Mouse (Mus musculus) hindbrain, postnatal 0 days (tissue): ENCODE measurements at regions not wholly inside any gene's neighbourhood (a gene's known extent, or its start where the extent isn't known, plus 50 kb on each side); places are given as distances from the start of the nearest gene placed in this dataset.

ENCODE experiments used
- ATAC-seq: fragments of 200-750 bp; cut with Nextera tagmentation; 2 replicates; pipeline ENCODE4 v1.8.0; 2017; ENCODE audit warnings: mild to moderate bottlenecking, moderate TSS enrichment, moderate library complexity
- DNase-seq: peaks from one replicate; pipeline ENCODE4 v3.0.0-alpha.2; 2015; ENCODE audit warnings: low spot score
- H3K27ac ChIP-seq: fragments of 300-500 bp; sonication (generic); 2 replicates; pipeline ENCODE4 v1.5.1; 2014; ENCODE audit warnings: mild to moderate bottlenecking
- H3K27me3 ChIP-seq: fragments of 300-500 bp; sonication (generic); 2 replicates; pipeline ENCODE4 v1.6.1; 2014; ENCODE audit warnings: low read length, mixed read lengths; ENCODE audit not compliant: insufficient read depth
- H3K36me3 ChIP-seq: fragments of 300-500 bp; sonication (generic); 2 replicates; pipeline ENCODE4 v1.6.1; 2014; ENCODE audit warnings: low read length, mixed read lengths; ENCODE audit not compliant: insufficient read depth
- H3K4me1 ChIP-seq: fragments of 300-500 bp; sonication (generic); 2 replicates; pipeline ENCODE4 v1.6.1; 2014; ENCODE audit warnings: antibody characterized with exemption, low read length, mixed read lengths; ENCODE audit not compliant: insufficient read depth
- H3K4me2 ChIP-seq: fragments of 300-500 bp; sonication (generic); 2 replicates; pipeline ENCODE4 v1.6.1; 2014; ENCODE audit warnings: low read depth, mild to moderate bottlenecking, low read length, moderate library complexity, mixed read lengths
- H3K4me3 ChIP-seq: fragments of 300-500 bp; sonication (generic); 2 replicates; pipeline ENCODE4 v1.5.1; 2014; ENCODE audit warnings: low read length
- H3K9ac ChIP-seq: fragments of 300-500 bp; sonication (generic); replicated peaks from 2 replicates; pipeline ENCODE4 v1.6.1; 2014; ENCODE audit warnings: mild to moderate bottlenecking, low read length, moderate library complexity, mixed read lengths
- H3K9me3 ChIP-seq: fragments of 300-500 bp; sonication (generic); 2 replicates; pipeline ENCODE4 v1.6.1; 2016; ENCODE audit warnings: low read length, mixed read lengths
- CTCF ChIP-seq: IDR thresholded peaks from 2 replicates; pipeline ENCODE4 v1.5.1; 2016; ENCODE audit warnings: antibody characterized with exemption, control low read depth, low read depth
- WGBS: fragments of 180-500 bp; shearing (Covaris S2); extraction: QIAGEN DNeasy Blood & Tissue Kit; methylation state at CpG from one replicate; pipeline ENCODE4 v1.1.7; 2014; 5-methylcytosine and 5-hydroxymethylcytosine counted together

GRCm38 (mm10) chr16:29808851-29809250, 229.7 kb downstream of the Opa1 start:
- no peak overlapping the region for H3K9ac ChIP-seq
- no peaks in the 10 kb centered on the region for H3K9me3 ChIP-seq
- H3K4me2 ChIP-seq = no peak overlapping the region
- 46% methylated on average over 4 of the region's 4 CpGs for WGBS
- TF ChIP-seq CTCF = no peak
- no peak overlapping the region for H3K4me3 ChIP-seq
- peaks cover 9% of the 10 kb centered on the region for H3K4me1 ChIP-seq
- peaks cover 8% of the 10 kb centered on the region; the same call in 1 of the 2 replicates for H3K27me3 ChIP-seq
- H3K27ac ChIP-seq = no peak overlapping the region
- ATAC-seq = no peak
- H3K36me3 ChIP-seq = no peaks in the 10 kb centered on the region
- DNase-seq = no peak

- Histone ChIP-seq H3K36me3 (no peaks in the 10 kb centered on the region), H3K4me2 (peak overlapping the region; percentile 98), H3K27ac (peak overlapping the region; percentile 89), H3K9me3 (no peaks in the 10 kb centered on the region), H3K9ac (peak overlapping the region; percentile 81), H3K4me3 (peak overlapping the region; percentile 58), H3K4me1 (peaks cover 24% of the 10 kb centered on the region), H3K27me3 (0 out of 2 replicates have a peak, but pooled peaks cover 4% of the 10 kb centered on the region)
- no peak; the same call in 1 of the 2 replicates for TF ChIP-seq CTCF
- DNase-seq = peak; percentile 81
- whole genome bisulfite sequencing = 2% methylated on average over 31 of the region's 31 CpGs
- peak; percentile 75 for ATAC-seq
Measured at GRCm38 (mm10) chr16:29813411-29814038, 234.4 kb downstream of the Opa1 start.

DNA sequence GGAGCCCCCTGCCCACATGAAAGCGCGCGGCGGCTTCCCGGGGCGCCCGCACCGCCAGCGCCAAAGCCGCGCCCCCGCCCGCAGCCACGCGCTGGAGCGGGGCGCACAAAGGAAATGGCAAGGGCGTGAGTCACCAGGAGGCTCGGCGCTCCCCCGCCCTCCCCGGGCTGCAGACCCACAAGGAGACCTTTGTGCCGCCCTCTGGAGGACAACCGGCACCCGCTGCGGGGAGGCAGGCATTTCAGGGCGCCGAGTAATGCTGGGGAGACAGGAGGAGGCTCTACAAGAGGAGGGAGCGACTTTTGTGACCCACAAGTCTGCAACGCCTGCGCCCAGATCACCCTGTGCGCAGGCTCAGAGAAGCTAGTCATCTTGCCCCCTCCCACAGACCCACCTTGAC, 234.9 kb downstream of the Opa1 start:
- H3K9ac ChIP-seq = peak overlapping the region; percentile 81
- DNase-seq (peak; percentile 82), ATAC-seq (peak; percentile 80)
- no peaks in the 10 kb centered on the region for H3K9me3 ChIP-seq
- peak overlapping the region; percentile 58 for H3K4me3 ChIP-seq
- peak overlapping the region; percentile 89 for H3K27ac ChIP-seq
- peak; percentile 59 for TF ChIP-seq CTCF
- H3K4me1 ChIP-seq = peaks cover 24% of the 10 kb centered on the region
- WGBS = under 1% methylated on average over 31 of the region's 32 CpGs
- H3K4me2 ChIP-seq = peak overlapping the region; percentile 98
- H3K36me3 ChIP-seq = no peaks in the 10 kb centered on the region
- 0 out of 2 replicates have a peak, but pooled peaks cover 4% of the 10 kb centered on the region for H3K27me3 ChIP-seq

DNA sequence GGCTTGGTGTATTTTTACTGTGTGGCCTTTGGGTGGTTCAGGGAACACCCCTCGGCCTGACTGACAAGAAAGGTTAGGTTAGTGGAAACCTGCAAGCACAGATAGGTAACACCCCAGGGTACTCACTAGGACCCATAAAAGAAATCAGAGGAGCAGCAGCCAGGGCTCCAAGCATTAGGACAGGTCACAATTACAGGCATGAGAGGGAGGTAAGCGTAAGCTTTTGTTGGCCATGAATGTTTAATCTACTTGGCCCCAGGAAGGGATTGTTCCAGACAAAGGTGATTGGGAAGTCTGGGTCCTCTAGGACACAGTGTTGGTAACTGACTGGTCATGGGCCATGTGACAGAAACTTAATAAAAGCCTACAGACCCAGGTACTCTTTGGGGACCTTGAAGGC, 235.5 kb downstream of the Opa1 start:
- WGBS = 81% methylated on average over 2 of the region's 2 CpGs

GRCm38 (mm10) chr16:29815200-29815599, 236.1 kb downstream of the Opa1 start:
- Histone ChIP-seq H3K27ac (no peak overlapping the region), H3K9me3 (no peaks in the 10 kb centered on the region), H3K36me3 (no peaks in the 10 kb centered on the region), H3K4me2 (no peak overlapping the region), H3K9ac (no peak overlapping the region), H3K4me3 (no peak overlapping the region), H3K27me3 (0 out of 2 replicates have a peak, but pooled peaks cover 4% of the 10 kb centered on the region), H3K4me1 (peaks cover 24% of the 10 kb centered on the region)
- no peak for DNase-seq
- 55% methylated on average over 2 of the region's 2 CpGs for WGBS
- no peak for ATAC-seq
- TF ChIP-seq CTCF = no peak

More for the DNA sequence above, 235.5 kb downstream of the Opa1 start:
- Histone ChIP-seq H3K36me3 (no peaks in the 10 kb centered on the region), H3K27me3 (0 out of 2 replicates have a peak, but pooled peaks cover 4% of the 10 kb centered on the region), H3K4me3 (no peak overlapping the region), H3K4me1 (peaks cover 24% of the 10 kb centered on the region), H3K4me2 (peak overlapping the region; percentile 98; the same call in 1 of the 2 replicates), H3K9me3 (no peaks in the 10 kb centered on the region), H3K9ac (no peak overlapping the region), H3K27ac (0 out of 2 replicates have a peak overlapping the region, but pooled peaks have one; percentile 89)
- DNase-seq (no peak), ATAC-seq (no peak)
- no peak for TF ChIP-seq CTCF

GRCm38 (mm10) chr16:29815632-29816337, 236.7 kb downstream of the Opa1 start:
- no peak for DNase-seq
- Histone ChIP-seq H3K4me3 (no peak overlapping the region), H3K4me2 (no peak overlapping the region), H3K36me3 (no peaks in the 10 kb centered on the region), H3K4me1 (peaks cover 24% of the 10 kb centered on the region), H3K9ac (no peak overlapping the region), H3K27ac (no peak overlapping the region), H3K27me3 (no peaks in the 10 kb centered on the region), H3K9me3 (no peaks in the 10 kb centered on the region)
- no peak for TF ChIP-seq CTCF
- no peak for ATAC-seq
- 90% methylated on average over 10 of the region's 10 CpGs for WGBS
